Mouse (Mus musculus) kidney, embryonic 14.5 days (tissue): ENCODE measurements around the gene Zbtb16. TPM values are rescaled to one million over a fixed set of nuclear protein-coding genes. Genes with fewer than 3 reads are reported as not detected.

ENCODE experiments used
- ATAC-seq: fragments of 200-750 bp; cut with Nextera tagmentation; 2 replicates; pipeline ENCODE4 v1.8.0; 2017; ENCODE audit warnings: moderate number of reproducible peaks, mild to moderate bottlenecking, moderate TSS enrichment, moderate library complexity; ENCODE audit not compliant: low FRiP score, low TSS enrichment
- H3K27ac ChIP-seq: fragments of 300-500 bp; sonication (generic); 2 replicates; pipeline ENCODE4 v1.5.1; 2014; ENCODE audit warnings: low read depth, mild to moderate bottlenecking, low read length, moderate library complexity, mixed read lengths
- H3K27me3 ChIP-seq: fragments of 300-500 bp; sonication (generic); 2 replicates; pipeline ENCODE4 v1.6.1; 2014; ENCODE audit warnings: mild to moderate bottlenecking, low read length; ENCODE audit not compliant: control insufficient read depth, insufficient read depth
- H3K36me3 ChIP-seq: fragments of 300-500 bp; sonication (generic); 2 replicates; pipeline ENCODE4 v1.6.1; 2014; ENCODE audit warnings: low read length, mixed read lengths; ENCODE audit not compliant: control insufficient read depth, insufficient read depth
- H3K4me1 ChIP-seq: fragments of 300-500 bp; sonication (generic); 2 replicates; pipeline ENCODE4 v1.6.1; 2014; ENCODE audit warnings: low read length, mixed read lengths; ENCODE audit not compliant: control insufficient read depth, insufficient read depth
- H3K4me2 ChIP-seq: fragments of 300-500 bp; sonication (generic); replicated peaks from 2 replicates; pipeline ENCODE4 v1.6.1; 2014; ENCODE audit warnings: low read depth, mild to moderate bottlenecking, low read length
- H3K4me3 ChIP-seq: fragments of 300-500 bp; sonication (generic); 2 replicates; pipeline ENCODE4 v1.5.1; 2014; ENCODE audit warnings: mild to moderate bottlenecking, low read length
- H3K9ac ChIP-seq: fragments of 300-500 bp; sonication (generic); 2 replicates; pipeline ENCODE4 v1.6.1; 2014; ENCODE audit warnings: low read depth, mild to moderate bottlenecking, low read length, moderate library complexity
- H3K9me3 ChIP-seq: fragments of 300-500 bp; sonication (generic); 2 replicates; pipeline ENCODE4 v1.6.1; 2016; ENCODE audit warnings: low read length; ENCODE audit not compliant: control insufficient read depth
- WGBS: fragments of 180-500 bp; shearing (Covaris S2); extraction: QIAGEN DNeasy Blood & Tissue Kit; methylation state at CpG from one replicate; pipeline ENCODE4 v1.1.7; 2014; 5-methylcytosine and 5-hydroxymethylcytosine counted together
- polyA plus RNA-seq: library from polyadenylated mRNA; unstranded; fragments of >200 nt; fragmentation: Nextera tagmentation; extraction: Ambion mirVana; gene quantifications from 2 replicates; pipeline ENCODE4 v1.2.1, GENCODE M21; 2014

Zbtb16 gene
- polyA plus RNA-seq, 1 experiment from 2014 or later: 0.49 TPM

- no peaks in the 10 kb centered on the region for H3K36me3 ChIP-seq
- no peaks in the 10 kb centered on the region for H3K27me3 ChIP-seq
- no peak overlapping the region for H3K9ac ChIP-seq
- no peak overlapping the region for H3K27ac ChIP-seq
- no peak for ATAC-seq
- H3K4me1 ChIP-seq: no peaks in the 10 kb centered on the region
- no peaks in the 10 kb centered on the region for H3K9me3 ChIP-seq
- no peak overlapping the region for H3K4me2 ChIP-seq
- H3K4me3 ChIP-seq: no peak overlapping the region
- 83% methylated on average over 5 of the region's 5 CpGs for WGBS
These were observed 13.5 kb upstream of the Zbtb16 start for GRCm38 (mm10) chr9:48849531-48849930.

- 99% methylated on average over 3 of the region's 3 CpGs for WGBS
- Histone ChIP-seq H3K36me3 (no peaks in the 10 kb centered on the region), H3K4me1 (peaks cover 16% of the 10 kb centered on the region), H3K9ac (no peak overlapping the region), H3K27ac (no peak overlapping the region), H3K4me2 (no peak overlapping the region), H3K27me3 (peaks cover 26% of the 10 kb centered on the region), H3K4me3 (no peak overlapping the region), H3K9me3 (no peaks in the 10 kb centered on the region)
- ATAC-seq: no peak
These were observed 3.5 kb upstream of the Zbtb16 start for GRCm38 (mm10) chr9:48839568-48839967.

- Histone ChIP-seq H3K27me3 (peaks cover 39% of the 10 kb centered on the region), H3K9me3 (no peaks in the 10 kb centered on the region), H3K4me2 (no peak overlapping the region), H3K4me1 (peaks cover 16% of the 10 kb centered on the region), H3K36me3 (no peaks in the 10 kb centered on the region), H3K27ac (no peak overlapping the region), H3K9ac (no peak overlapping the region), H3K4me3 (no peak overlapping the region)
- ATAC-seq: no peak
- 51% methylated on average over 4 of the region's 4 CpGs for WGBS
These were observed 2.3 kb upstream of the Zbtb16 start for GRCm38 (mm10) chr9:48838346-48838745.

GRCm38 (mm10) chr9:48837181-48837580, 1.2 kb upstream of the Zbtb16 start:
- WGBS: 5% methylated on average over 14 of the region's 14 CpGs
- H3K27me3 ChIP-seq: peaks cover 50% of the 10 kb centered on the region
- H3K9me3 ChIP-seq: no peaks in the 10 kb centered on the region
- H3K36me3 ChIP-seq: no peaks in the 10 kb centered on the region
- H3K4me2 ChIP-seq: peak overlapping the region; percentile 70; the same call in 1 of the 2 replicates
- H3K4me3 ChIP-seq: no peak overlapping the region; the same call in 1 of the 2 replicates
- H3K27ac ChIP-seq: no peak overlapping the region
- H3K4me1 ChIP-seq: peaks cover 16% of the 10 kb centered on the region
- ATAC-seq: no peak
- no peak overlapping the region for H3K9ac ChIP-seq

GRCm38 (mm10) chr9:48836566-48836930, 526 bp upstream of the Zbtb16 start:
- under 1% methylated on average over 12 of the region's 12 CpGs for WGBS
- H3K27ac ChIP-seq: no peak overlapping the region
- H3K27me3 ChIP-seq: peaks cover 57% of the 10 kb centered on the region
- H3K36me3 ChIP-seq: no peaks in the 10 kb centered on the region
- peak overlapping the region; percentile 70 for H3K4me2 ChIP-seq
- no peak for ATAC-seq
- peak overlapping the region; percentile 59 for H3K4me3 ChIP-seq
- H3K4me1 ChIP-seq: peaks cover 16% of the 10 kb centered on the region
- no peak overlapping the region; the same call in 1 of the 2 replicates for H3K9ac ChIP-seq
- H3K9me3 ChIP-seq: no peaks in the 10 kb centered on the region

- no peaks in the 10 kb centered on the region for H3K9me3 ChIP-seq
- peak overlapping the region; percentile 70 for H3K4me2 ChIP-seq
- H3K27me3 ChIP-seq: peaks cover 54% of the 10 kb centered on the region
- no peak overlapping the region for H3K27ac ChIP-seq
- under 1% methylated on average over 65 of the region's 65 CpGs for WGBS
- H3K4me3 ChIP-seq: peak overlapping the region; percentile 59
- H3K9ac ChIP-seq: peak overlapping the region; percentile 51; the same call in 1 of the 2 replicates
- ATAC-seq: 0 out of 2 replicates have a peak, but pooled peaks have one; percentile 17
- H3K4me1 ChIP-seq: peaks cover 16% of the 10 kb centered on the region
- H3K36me3 ChIP-seq: no peaks in the 10 kb centered on the region
These were observed 1.2 kb downstream of the Zbtb16 start for GRCm38 (mm10) chr9:48834541-48835411.

GRCm38 (mm10) chr9:48834006-48834405, 2.0 kb downstream of the Zbtb16 start:
- Histone ChIP-seq H3K4me1 (peaks cover 16% of the 10 kb centered on the region), H3K9me3 (no peaks in the 10 kb centered on the region), H3K4me3 (peak overlapping the region; percentile 59; the same call in 1 of the 2 replicates), H3K36me3 (no peaks in the 10 kb centered on the region), H3K27ac (no peak overlapping the region), H3K4me2 (peak overlapping the region; percentile 70; the same call in 1 of the 2 replicates), H3K9ac (no peak overlapping the region), H3K27me3 (peaks cover 53% of the 10 kb centered on the region)
- 20% methylated on average over 4 of the region's 4 CpGs for WGBS
- ATAC-seq: no peak

- Histone ChIP-seq H3K4me1 (peaks cover 16% of the 10 kb centered on the region), H3K9ac (no peak overlapping the region), H3K4me3 (no peak overlapping the region), H3K4me2 (no peak overlapping the region), H3K27me3 (peaks cover 49% of the 10 kb centered on the region), H3K36me3 (no peaks in the 10 kb centered on the region), H3K9me3 (no peaks in the 10 kb centered on the region), H3K27ac (no peak overlapping the region)
- WGBS: 86% methylated on average over 11 of the region's 11 CpGs
- ATAC-seq: no peak
These were observed 2.5 kb downstream of the Zbtb16 start for GRCm38 (mm10) chr9:48833493-48833892.

- 90% methylated on average over 20 of the region's 20 CpGs for WGBS
- no peaks in the 10 kb centered on the region for H3K36me3 ChIP-seq
- no peak overlapping the region for H3K9ac ChIP-seq
- H3K4me3 ChIP-seq: no peak overlapping the region
- H3K27me3 ChIP-seq: peaks cover 49% of the 10 kb centered on the region
- no peak overlapping the region for H3K4me2 ChIP-seq
- no peaks in the 10 kb centered on the region for H3K9me3 ChIP-seq
- H3K4me1 ChIP-seq: peaks cover 12% of the 10 kb centered on the region
- no peak overlapping the region for H3K27ac ChIP-seq
- ATAC-seq: no peak
These were observed 3.4 kb downstream of the Zbtb16 start for GRCm38 (mm10) chr9:48832473-48833100.
